ENCODE assay signal across 8 mouse cellular contexts in genomic region chr12:99627201-99627897, GRCm38 (mm10).
DNase-seq lines count a peak whose midpoint lies in the region; ATAC-seq and TF ChIP-seq lines count a peak whose summit lies in the region.

No protein-coding gene starts in this region.

- WGBS in liver, embryonic 13.5 days (ENCODE audit: insufficient replicate concordance) = 2% methylated on average over 40 of the region's 40 CpGs
- WGBS in neural tube, embryonic 14.5 days = under 1% methylated on average over 39 of the region's 40 CpGs

- no peaks in the 10 kb centered on the region for H3K9me3 ChIP-seq in liver, embryonic 13.5 days (replicated peaks)
- H3K9me3 ChIP-seq in neural tube, embryonic 14.5 days (ENCODE audit: control insufficient read depth, low read length) = no peaks in the 10 kb centered on the region

- TF ChIP-seq POLR2A in brain, embryonic 14.5 days (IDR thresholded peaks at IDR 0.05; ENCODE audit: borderline replicate concordance, extremely low read depth, insufficient read depth, insufficient read length, poor library complexity, severe bottlenecking) = no peak

- no peaks in the 10 kb centered on the region for H3K36me3 ChIP-seq in liver, embryonic 13.5 days
- no peaks in the 10 kb centered on the region for H3K36me3 ChIP-seq in neural tube, embryonic 14.5 days (ENCODE audit: control insufficient read depth, insufficient read depth, low read length)

- peak overlapping the region; percentile 70 for H3K4me2 ChIP-seq in liver, embryonic 13.5 days
- peak overlapping the region; percentile 75 for H3K4me2 ChIP-seq in neural tube, embryonic 14.5 days (ENCODE audit: low read depth, low read length)

- ATAC-seq in liver, embryonic 13.5 days (ENCODE audit: low read depth) = no peak
- ATAC-seq in neural tube, embryonic 14.5 days (ENCODE audit: low read depth) = peak; percentile 85
- ATAC-seq in megakaryocyte progenitor cell, adult 5-6 weeks (replicated peaks; ENCODE audit: poor library complexity) = no peak; the same call in 1 of the 2 replicates

- peaks cover 40% of the 10 kb centered on the region for H3K27me3 ChIP-seq in liver, embryonic 13.5 days
- no peaks in the 10 kb centered on the region for H3K27me3 ChIP-seq in neural tube, embryonic 14.5 days (ENCODE audit: control insufficient read depth, insufficient read depth, low read length)

- peak; percentile 52 to 58 for DNase-seq in spleen, postnatal 36 days (ENCODE audit: low spot score in 2 of 2)
- DNase-seq in spleen, adult 18-20 months = no peak
- peak; percentile 66 for DNase-seq in brain, embryonic 14.5 days (ENCODE audit: low read depth)
- DNase-seq in heart, adult 9 months (ENCODE audit: low spot score in 2 of 2) = peak; percentile 26 to 93
- DNase-seq in kidney, adult 9 months = peak; percentile 38
- no peak for DNase-seq in liver, embryonic 13.5 days

- no peak overlapping the region for H3K9ac ChIP-seq in liver, embryonic 13.5 days
- peak overlapping the region; percentile 48 for H3K9ac ChIP-seq in neural tube, embryonic 14.5 days (replicated peaks; ENCODE audit: low read depth, low read length)

- peak overlapping the region; percentile 62 for H3K4me3 ChIP-seq in liver, embryonic 13.5 days (replicated peaks)
- H3K4me3 ChIP-seq in neural tube, embryonic 14.5 days (ENCODE audit: low read depth, low read length) = peak overlapping the region; percentile 67

- TF ChIP-seq CTCF in brain, embryonic 14.5 days (IDR thresholded peaks at IDR 0.05; ENCODE audit: borderline replicate concordance, extremely low read depth, insufficient read depth, insufficient read length) = no peak

- H3K27ac ChIP-seq in liver, embryonic 13.5 days = no peak overlapping the region
- H3K27ac ChIP-seq in neural tube, embryonic 14.5 days (ENCODE audit: low read depth, low read length) = peak overlapping the region; percentile 55

- peaks cover 11% of the 10 kb centered on the region for H3K4me1 ChIP-seq in liver, embryonic 13.5 days (replicated peaks)
- H3K4me1 ChIP-seq in neural tube, embryonic 14.5 days (ENCODE audit: control insufficient read depth, insufficient read depth, low read length) = peaks cover 12% of the 10 kb centered on the region

Comparison
In these comparisons a context has a peak if more than half of its experiments do, and no peak if none do; other contexts are left out.
1. DNase-seq: peak in spleen, postnatal 36 days (2 of 2), brain, embryonic 14.5 days (single experiment), heart, adult 9 months (2 of 2) and kidney, adult 9 months (single experiment); none in spleen, adult 18-20 months (0 of 2) and liver, embryonic 13.5 days (single experiment).